Mouse (Mus musculus): ENCODE data around the gene Olfr1537. TPM values are rescaled to one million over a fixed set of nuclear protein-coding genes. Genes with fewer than 3 reads are reported as not detected.

Gene Olfr1537
- polyA plus RNA-seq (2015; fragmentation: Nextera tagmentation; extraction: Ambion mirVana), result not detected in 2 replicates

DNA sequence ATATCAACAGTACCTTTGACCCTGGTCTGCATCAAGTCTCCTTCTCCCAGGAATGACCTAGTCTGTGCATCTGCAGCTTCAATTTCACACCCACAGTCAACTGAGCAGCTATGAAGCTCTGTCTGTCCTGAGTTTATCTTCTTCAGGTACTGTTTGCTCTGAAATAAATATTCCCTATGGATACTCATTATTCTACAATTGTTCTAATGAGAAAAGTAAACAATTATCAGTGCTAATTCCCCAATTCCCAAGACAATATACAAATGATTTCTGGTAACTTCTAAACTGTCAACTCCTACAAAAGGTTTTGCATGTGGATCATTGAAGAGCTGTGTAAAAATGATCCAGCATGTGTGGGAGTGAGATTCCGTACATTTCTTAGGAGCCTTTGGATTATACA, at the start of gene Olfr1537:
TSS of gene Olfr1537 (minus strand) at position 101 of the 400 bp plus-strand sequence.
- no peaks in the 10 kb centered on the region for H3K27me3 ChIP-seq (replicated peaks; ENCODE audit: insufficient read depth, low read length)
- TF ChIP-seq EP300 (IDR thresholded peaks at IDR 0.05) (no peak), CTCF (IDR thresholded peaks at IDR 0.05) (no peak)
- DNase-seq (ENCODE audit: low spot score), result no peak
- no peaks in the 10 kb centered on the region for H3K9me3 ChIP-seq (ENCODE audit: low read length)
- 83% methylated on average over 1 of the region's 1 CpGs for WGBS
- no peaks in the 10 kb centered on the region for H3K36me3 ChIP-seq (ENCODE audit: insufficient read depth, low read length)
- H3K4me3 ChIP-seq (ENCODE audit: low read depth, low read length), result no peak within 1 kb of the TSS
- H3K9ac ChIP-seq (replicated peaks; ENCODE audit: low read depth), result no peak within 1 kb of the TSS
- no peak within 1 kb of the TSS for H3K4me2 ChIP-seq (replicated peaks; ENCODE audit: low read depth, low read length)
- H3K27ac ChIP-seq (ENCODE audit: low read length), result no peak within 1 kb of the TSS
- H3K4me1 ChIP-seq (ENCODE audit: insufficient read depth, low read depth, low read length), result no peaks in the 10 kb centered on the region
- no peak for ATAC-seq

DNA sequence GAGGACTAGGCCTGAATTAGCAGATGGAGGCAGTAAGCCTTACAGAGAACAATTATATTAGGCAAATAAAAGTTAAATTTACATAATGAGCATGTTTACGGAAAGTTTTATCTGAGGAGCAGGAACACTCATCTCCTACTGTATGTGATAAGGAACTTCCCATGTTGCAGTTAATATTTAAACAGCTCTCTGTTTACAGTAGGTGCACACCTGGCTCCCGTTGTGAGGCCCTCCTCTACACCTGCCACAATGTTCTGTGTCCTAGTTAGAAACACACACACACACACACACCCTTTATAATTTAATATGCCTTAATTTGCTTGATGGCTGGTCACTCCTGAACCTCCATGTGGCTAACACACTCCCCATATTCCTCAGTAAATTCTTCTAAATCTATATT, 37.3 kb upstream of the Olfr1537 start:
- H3K27ac ChIP-seq (ENCODE audit: low read length), result no peak overlapping the region
- 70% methylated on average over 2 of the region's 2 CpGs for WGBS
- H3K36me3 ChIP-seq (ENCODE audit: insufficient read depth, low read length), result no peaks in the 10 kb centered on the region
- no peak for TF ChIP-seq CTCF (IDR thresholded peaks at IDR 0.05)
- TF ChIP-seq EP300 (IDR thresholded peaks at IDR 0.05), result no peak
- H3K4me3 ChIP-seq (ENCODE audit: low read depth, low read length), result no peak overlapping the region
- DNase-seq (ENCODE audit: low spot score) (no peak), ATAC-seq (no peak)
- no peaks in the 10 kb centered on the region for H3K27me3 ChIP-seq (replicated peaks; ENCODE audit: insufficient read depth, low read length)
- no peaks in the 10 kb centered on the region for H3K4me1 ChIP-seq (ENCODE audit: insufficient read depth, low read depth, low read length)
- H3K9me3 ChIP-seq (ENCODE audit: low read length), result no peaks in the 10 kb centered on the region
- no peak overlapping the region for H3K9ac ChIP-seq (replicated peaks; ENCODE audit: low read depth)
- no peak overlapping the region for H3K4me2 ChIP-seq (replicated peaks; ENCODE audit: low read depth, low read length)

DNA sequence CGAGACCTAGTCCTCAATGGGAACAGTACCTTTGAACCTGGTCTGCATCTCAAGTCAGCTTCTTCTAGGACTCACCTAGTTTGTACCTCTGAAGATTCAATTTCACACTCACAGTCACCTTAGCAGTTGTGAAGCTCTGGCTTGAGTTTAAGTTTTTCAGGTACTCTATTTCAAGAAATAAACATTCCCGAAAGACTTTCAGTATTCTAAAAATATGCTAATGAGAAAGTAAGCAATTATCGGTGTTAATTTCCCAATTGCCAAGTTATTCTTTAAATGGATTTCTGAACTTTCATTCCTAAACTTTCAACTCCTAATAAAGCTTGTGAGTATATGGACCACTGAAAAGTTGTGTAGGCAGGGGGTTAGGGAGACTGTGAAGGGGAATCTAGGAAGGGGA, 26.9 kb upstream of the Olfr1537 start, which contains the start of gene Olfr945:
TSS of gene Olfr945 (minus strand) at position 101 of the 400 bp plus-strand sequence.
- no peak within 1 kb of the TSS for H3K4me3 ChIP-seq (ENCODE audit: low read depth, low read length)
- DNase-seq (ENCODE audit: low spot score), result no peak
- ATAC-seq, result no peak
- H3K27ac ChIP-seq (ENCODE audit: low read length), result no peak within 1 kb of the TSS
- 73% methylated on average over 3 of the region's 3 CpGs for WGBS
- H3K27me3 ChIP-seq (replicated peaks; ENCODE audit: insufficient read depth, low read length), result no peaks in the 10 kb centered on the region
- H3K9me3 ChIP-seq (ENCODE audit: low read length), result no peaks in the 10 kb centered on the region
- no peak within 1 kb of the TSS for H3K9ac ChIP-seq (replicated peaks; ENCODE audit: low read depth)
- H3K4me2 ChIP-seq (replicated peaks; ENCODE audit: low read depth, low read length), result no peak within 1 kb of the TSS
- TF ChIP-seq EP300 (IDR thresholded peaks at IDR 0.05) (no peak), CTCF (IDR thresholded peaks at IDR 0.05) (no peak)
- H3K4me1 ChIP-seq (ENCODE audit: insufficient read depth, low read depth, low read length), result no peaks in the 10 kb centered on the region
- no peaks in the 10 kb centered on the region for H3K36me3 ChIP-seq (ENCODE audit: insufficient read depth, low read length)

DNA sequence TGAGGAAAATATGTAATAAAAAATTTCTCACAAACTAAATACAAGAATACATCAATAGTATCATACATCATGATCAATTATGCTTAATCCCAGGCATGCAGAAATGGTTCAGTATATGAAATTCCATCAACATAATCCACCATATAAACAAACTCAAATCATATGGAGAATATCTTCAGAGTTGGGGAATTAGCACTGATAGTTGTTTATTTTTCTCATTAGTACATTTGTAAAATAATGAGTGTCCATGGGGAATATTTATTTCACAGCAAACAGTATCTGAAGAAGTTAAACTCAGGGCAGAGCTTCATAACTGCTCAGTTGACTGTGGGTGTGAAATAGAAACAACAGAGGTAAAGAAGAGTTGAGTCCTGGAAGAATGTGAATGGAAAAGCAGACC, 48.2 kb downstream of the Olfr1537 start, which contains the start of gene Olfr944:
TSS of gene Olfr944 (plus strand) at position 301 of the 400 bp plus-strand sequence.
- DNase-seq (ENCODE audit: low spot score) (no peak), ATAC-seq (no peak)
- no peaks in the 10 kb centered on the region for H3K27me3 ChIP-seq (replicated peaks; ENCODE audit: insufficient read depth, low read length)
- no peak within 1 kb of the TSS for H3K27ac ChIP-seq (ENCODE audit: low read length)
- H3K9me3 ChIP-seq (ENCODE audit: low read length), result no peaks in the 10 kb centered on the region
- no peak within 1 kb of the TSS for H3K9ac ChIP-seq (replicated peaks; ENCODE audit: low read depth)
- H3K4me2 ChIP-seq (replicated peaks; ENCODE audit: low read depth, low read length), result no peak within 1 kb of the TSS
- H3K36me3 ChIP-seq (ENCODE audit: insufficient read depth, low read length), result no peaks in the 10 kb centered on the region
- no peaks in the 10 kb centered on the region for H3K4me1 ChIP-seq (ENCODE audit: insufficient read depth, low read depth, low read length)
- TF ChIP-seq EP300 (IDR thresholded peaks at IDR 0.05) (no peak), CTCF (IDR thresholded peaks at IDR 0.05) (no peak)
- no peak within 1 kb of the TSS for H3K4me3 ChIP-seq (ENCODE audit: low read depth, low read length)

Other genes starting within 250 kb of the Olfr1537 start
- not detected in 2 replicates for gene Olfr146, start 226.6 kb downstream of the Olfr1537 start, polyA plus RNA-seq (2015; fragmentation: Nextera tagmentation; extraction: Ambion mirVana)
- gene Olfr937, start 185.0 kb downstream of the Olfr1537 start, polyA plus RNA-seq (2015; fragmentation: Nextera tagmentation; extraction: Ambion mirVana), result not detected in 2 replicates
- not detected in 2 replicates for gene Olfr938, start 171.1 kb downstream of the Olfr1537 start, polyA plus RNA-seq (2015; fragmentation: Nextera tagmentation; extraction: Ambion mirVana)
- gene Olfr27, start 121.9 kb downstream of the Olfr1537 start, polyA plus RNA-seq (2015; fragmentation: Nextera tagmentation; extraction: Ambion mirVana), result not detected in 2 replicates
- not detected in 2 replicates for gene Olfr943, start 83.7 kb downstream of the Olfr1537 start, polyA plus RNA-seq (2015; fragmentation: Nextera tagmentation; extraction: Ambion mirVana)
- gene Olfr944, start 48.1 kb downstream of the Olfr1537 start, polyA plus RNA-seq (2015; fragmentation: Nextera tagmentation; extraction: Ambion mirVana), result not detected in 2 replicates
- not detected in 2 replicates for gene Olfr945, start 26.8 kb upstream of the Olfr1537 start, polyA plus RNA-seq (2015; fragmentation: Nextera tagmentation; extraction: Ambion mirVana)
- not detected in 2 replicates for gene Olfr948, start 76.1 kb upstream of the Olfr1537 start, polyA plus RNA-seq (2015; fragmentation: Nextera tagmentation; extraction: Ambion mirVana)
- not detected in 2 replicates for gene Olfr951, start 137.4 kb upstream of the Olfr1537 start, polyA plus RNA-seq (2015; fragmentation: Nextera tagmentation; extraction: Ambion mirVana)
- not detected in 2 replicates for gene Olfr952, start 177.2 kb upstream of the Olfr1537 start, polyA plus RNA-seq (2015; fragmentation: Nextera tagmentation; extraction: Ambion mirVana)
- gene Olfr954, start 206.7 kb upstream of the Olfr1537 start, polyA plus RNA-seq (2015; fragmentation: Nextera tagmentation; extraction: Ambion mirVana), result not detected in 2 replicates
- gene Olfr955, start 221.9 kb upstream of the Olfr1537 start, polyA plus RNA-seq (2015; fragmentation: Nextera tagmentation; extraction: Ambion mirVana), result not detected in 2 replicates
- not detected in 2 replicates for gene Olfr44, start 244.0 kb upstream of the Olfr1537 start, polyA plus RNA-seq (2015; fragmentation: Nextera tagmentation; extraction: Ambion mirVana)